Mouse (Mus musculus): ENCODE data around the gene Mus81. TPM values are rescaled to one million over a fixed set of nuclear protein-coding genes. Genes with fewer than 3 reads are reported as not detected.

Mus81 gene
- polyA plus RNA-seq, 1 experiment from 2014 or later = 43.7 TPM

DNA sequence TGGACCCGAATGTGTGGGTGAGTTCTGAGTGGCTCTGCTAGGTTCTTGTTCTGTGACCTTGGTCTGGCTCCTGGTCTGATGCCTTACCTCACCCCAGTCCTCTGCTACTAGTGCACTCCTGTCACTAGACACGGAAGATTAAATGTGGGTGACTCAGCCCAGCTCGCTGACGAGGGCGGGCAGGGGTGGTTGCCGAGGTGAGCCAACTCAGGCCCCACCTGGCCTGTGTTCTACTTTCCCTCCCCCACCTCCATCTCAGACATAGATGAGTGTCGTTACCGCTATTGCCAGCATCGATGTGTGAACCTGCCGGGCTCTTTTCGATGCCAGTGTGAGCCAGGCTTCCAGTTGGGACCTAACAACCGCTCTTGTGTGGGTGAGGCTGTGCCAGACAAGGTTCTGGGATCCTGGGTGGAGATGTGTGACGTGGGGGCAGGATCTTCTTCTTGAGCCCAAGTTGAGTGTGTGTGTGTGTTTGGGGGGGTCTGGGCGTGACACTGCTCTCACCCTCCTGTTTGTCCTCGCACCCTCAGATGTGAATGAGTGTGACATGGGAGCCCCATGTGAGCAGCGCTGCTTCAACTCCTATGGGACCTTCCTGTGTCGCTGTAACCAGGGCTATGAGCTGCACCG lies 10.4 kb downstream of the Mus81 start:
- Histone ChIP-seq H3K9ac (replicated peaks) (no peak overlapping the region), H3K9me3 (0 out of 2 replicates have a peak, but pooled peaks cover 3% of the 10 kb centered on the region), H3K4me3 (replicated peaks) (no peak overlapping the region), H3K36me3 (peaks cover 67% of the 10 kb centered on the region), H3K27me3 (no peaks in the 10 kb centered on the region), H3K4me2 (no peak overlapping the region), H3K4me1 (replicated peaks) (peaks cover 25% of the 10 kb centered on the region), H3K27ac (no peak overlapping the region)
- 93% methylated on average over 18 of the region's 18 CpGs for WGBS
- no peak for ATAC-seq (ENCODE audit: insufficient number of reproducible peaks, insufficient read depth, low FRiP score, low TSS enrichment, low read depth)

DNA sequence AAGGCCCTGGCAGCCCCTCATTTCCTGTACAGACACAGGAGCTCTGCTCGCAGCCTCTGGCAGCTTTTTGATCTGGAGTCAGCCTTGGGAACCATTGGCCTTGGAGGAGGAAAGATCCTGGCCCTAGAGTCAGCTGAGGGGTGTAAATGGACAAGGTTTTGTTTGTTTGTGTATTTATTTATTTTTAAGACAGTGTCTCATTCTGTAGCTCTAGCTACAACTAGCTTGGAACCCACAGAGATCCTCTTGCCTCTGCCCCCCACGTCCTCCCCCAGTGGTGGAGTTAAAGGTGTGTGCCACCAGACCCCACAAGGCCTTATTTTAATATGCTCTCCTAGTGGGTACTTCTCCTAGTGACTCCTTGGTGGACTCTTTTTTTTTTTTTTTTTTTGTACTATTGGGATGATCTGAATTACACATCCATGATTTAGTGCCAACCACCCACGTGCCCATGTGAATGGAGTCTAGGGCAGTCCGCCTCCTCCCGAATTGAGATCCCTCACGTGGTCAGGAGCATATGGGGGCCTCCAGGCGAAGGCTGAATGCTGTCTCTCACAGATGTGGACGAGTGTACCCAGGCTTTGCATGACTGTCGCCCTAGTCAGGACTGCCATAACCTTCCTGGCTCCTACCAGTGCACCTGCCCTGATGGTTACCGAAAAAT lies 11.1 kb downstream of the Mus81 start:
- no peak for ATAC-seq (ENCODE audit: insufficient number of reproducible peaks, insufficient read depth, low FRiP score, low TSS enrichment, low read depth)
- 85% methylated on average over 10 of the region's 10 CpGs for WGBS
- no peak overlapping the region for H3K27ac ChIP-seq
- H3K4me3 ChIP-seq (replicated peaks) = no peak overlapping the region
- H3K36me3 ChIP-seq = peaks cover 61% of the 10 kb centered on the region
- H3K27me3 ChIP-seq = no peaks in the 10 kb centered on the region
- H3K9ac ChIP-seq (replicated peaks) = no peak overlapping the region
- 0 out of 2 replicates have a peak, but pooled peaks cover 3% of the 10 kb centered on the region for H3K9me3 ChIP-seq
- no peak overlapping the region for H3K4me2 ChIP-seq
- H3K4me1 ChIP-seq (replicated peaks) = peaks cover 25% of the 10 kb centered on the region

DNA sequence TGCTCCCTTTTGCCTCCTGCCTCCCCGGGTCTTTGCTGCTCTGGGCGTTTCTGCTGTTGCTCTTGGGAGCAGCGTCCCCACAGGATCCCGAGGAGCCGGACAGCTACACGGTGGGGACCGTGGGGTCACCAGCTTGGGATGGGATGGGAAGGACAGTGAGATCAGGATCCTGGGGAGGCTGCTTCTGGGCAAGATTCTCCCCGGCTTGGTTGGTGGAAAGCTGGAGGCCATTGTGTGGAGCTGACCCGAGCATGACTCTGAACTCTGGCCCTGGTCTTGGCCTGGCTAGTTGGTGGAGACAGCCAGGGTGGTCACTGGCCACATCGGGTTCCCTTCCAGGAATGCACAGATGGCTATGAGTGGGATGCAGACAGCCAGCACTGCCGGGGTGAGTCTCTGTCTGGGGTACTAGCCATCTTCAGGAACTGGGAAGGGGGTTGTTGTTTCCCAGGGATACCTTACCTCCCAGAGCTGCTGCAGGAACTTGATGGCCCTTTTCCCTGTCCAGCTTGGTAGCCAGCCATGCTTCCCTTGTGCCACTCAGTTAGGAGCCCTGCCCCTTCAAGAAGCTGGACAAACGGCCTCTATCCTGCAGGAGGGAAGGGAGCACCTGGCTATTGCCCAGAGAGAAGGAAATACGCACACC lies 13.0 kb downstream of the Mus81 start:
- Histone ChIP-seq H3K9me3 (0 out of 2 replicates have a peak, but pooled peaks cover 3% of the 10 kb centered on the region), H3K4me3 (replicated peaks) (peak overlapping the region; percentile 76), H3K4me1 (replicated peaks) (peaks cover 25% of the 10 kb centered on the region), H3K36me3 (peaks cover 41% of the 10 kb centered on the region), H3K27me3 (no peaks in the 10 kb centered on the region), H3K27ac (peak overlapping the region; percentile 94), H3K9ac (replicated peaks) (peak overlapping the region; percentile 93), H3K4me2 (peak overlapping the region; percentile 79)
- peak; percentile 18 for ATAC-seq (ENCODE audit: insufficient number of reproducible peaks, insufficient read depth, low FRiP score, low TSS enrichment, low read depth)
- 15% methylated on average over 13 of the region's 13 CpGs for WGBS

DNA sequence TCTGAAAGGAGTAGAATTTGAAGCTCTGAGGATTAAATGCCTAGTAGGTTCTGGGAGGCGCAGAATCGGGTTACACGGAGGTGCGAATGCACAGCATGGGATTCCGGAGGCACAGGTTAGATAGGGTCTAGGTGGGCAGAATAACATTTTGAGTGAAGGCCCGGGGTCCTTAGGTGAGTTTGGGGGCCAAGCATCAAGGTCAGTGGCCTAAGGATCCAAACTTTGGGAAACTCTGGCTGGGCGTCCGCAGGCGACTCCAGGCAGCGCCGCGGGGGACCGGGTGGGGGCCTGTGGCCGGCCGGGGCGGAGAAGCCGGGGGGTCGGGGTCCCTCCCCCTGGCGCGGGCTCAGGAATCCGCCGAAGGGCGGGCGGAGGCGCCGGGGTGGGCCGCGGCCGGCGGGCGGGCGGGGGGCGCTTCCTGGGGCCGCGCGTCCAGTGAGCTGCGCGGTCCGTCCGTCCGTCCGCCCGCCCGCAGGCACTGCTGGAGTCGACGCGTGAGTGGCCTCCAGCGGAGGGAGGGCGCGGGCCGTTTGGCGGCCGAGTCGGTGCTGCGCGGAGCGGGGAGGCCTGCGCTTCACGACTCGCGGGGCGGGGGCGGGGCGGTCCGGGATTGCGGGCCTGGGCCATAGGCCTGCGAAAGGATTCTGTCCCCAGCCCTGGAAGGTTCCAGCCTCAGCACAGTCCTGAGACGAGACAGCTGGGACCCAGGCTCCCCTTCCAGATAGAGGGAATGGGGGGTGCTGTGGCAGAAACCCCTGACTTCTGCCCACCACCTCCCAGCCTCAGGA lies 13.7 kb downstream of the Mus81 start:
- H3K9ac ChIP-seq (replicated peaks) = peak overlapping the region; percentile 93
- 0 out of 2 replicates have a peak, but pooled peaks cover 3% of the 10 kb centered on the region for H3K9me3 ChIP-seq
- H3K4me2 ChIP-seq = peak overlapping the region; percentile 79
- under 1% methylated on average over 66 of the region's 68 CpGs for WGBS
- peak overlapping the region; percentile 76 for H3K4me3 ChIP-seq (replicated peaks)
- no peaks in the 10 kb centered on the region for H3K27me3 ChIP-seq
- H3K27ac ChIP-seq = peak overlapping the region; percentile 94
- H3K4me1 ChIP-seq (replicated peaks) = peaks cover 25% of the 10 kb centered on the region
- peaks cover 34% of the 10 kb centered on the region for H3K36me3 ChIP-seq
- peak; percentile 43 for ATAC-seq (ENCODE audit: insufficient number of reproducible peaks, insufficient read depth, low FRiP score, low TSS enrichment, low read depth)

DNA sequence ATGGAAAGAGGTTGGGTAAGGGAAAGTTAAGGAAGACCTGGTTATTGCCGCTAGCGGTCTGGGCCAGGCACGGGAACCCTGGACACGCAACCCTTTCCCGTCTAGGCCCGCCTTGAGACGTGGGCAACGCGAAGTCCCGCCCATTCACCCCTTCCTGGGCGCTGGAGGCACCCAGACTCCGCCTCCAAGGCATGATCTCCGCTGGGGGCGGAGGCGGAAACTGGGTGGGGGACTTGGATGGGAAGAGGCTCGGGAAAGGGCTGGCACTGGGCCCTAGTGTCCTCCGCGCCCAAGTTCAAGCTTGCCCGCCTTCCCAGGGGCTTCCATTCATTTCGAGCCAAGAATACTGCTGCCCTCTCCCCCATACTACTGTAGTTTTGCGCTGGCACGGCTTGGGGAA lies 14.5 kb downstream of the Mus81 start, which contains the start of gene Efemp2:
Efemp2 (plus strand) TSS at position 235 of the 400 bp plus-strand sequence.
- ATAC-seq (ENCODE audit: insufficient number of reproducible peaks, insufficient read depth, low FRiP score, low TSS enrichment, low read depth) = peak; percentile 32
- Histone ChIP-seq H3K4me2 (peak within 1 kb of the TSS; percentile 79), H3K36me3 (peaks cover 27% of the 10 kb centered on the region), H3K4me3 (replicated peaks) (peak within 1 kb of the TSS; percentile 76), H3K9ac (replicated peaks) (peak within 1 kb of the TSS; percentile 93), H3K4me1 (replicated peaks) (peaks cover 25% of the 10 kb centered on the region), H3K9me3 (0 out of 2 replicates have a peak, but pooled peaks cover 3% of the 10 kb centered on the region), H3K27me3 (no peaks in the 10 kb centered on the region), H3K27ac (peak within 1 kb of the TSS; percentile 94)
- whole genome bisulfite sequencing = 1% methylated on average over 22 of the region's 22 CpGs

DNA sequence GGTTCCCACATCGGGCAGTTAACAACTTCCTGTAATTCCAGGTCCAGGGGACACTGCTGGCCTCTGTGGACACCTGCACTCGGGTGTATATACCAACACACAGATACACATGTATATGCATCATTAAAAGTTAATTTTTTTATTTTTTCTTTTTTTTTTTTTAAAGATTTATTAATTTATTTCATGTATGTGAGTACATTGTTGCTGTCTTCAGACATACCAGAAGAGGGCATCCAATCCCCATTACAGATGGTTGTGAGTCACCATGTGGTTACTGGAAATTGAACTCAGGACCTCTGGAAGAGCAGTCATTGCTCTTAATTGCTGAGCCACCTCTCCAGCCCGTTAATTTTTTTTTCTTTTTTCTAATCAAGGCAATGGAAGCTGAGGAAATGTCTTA lies 15.3 kb downstream of the Mus81 start:
- H3K27me3 ChIP-seq = no peaks in the 10 kb centered on the region
- 0 out of 2 replicates have a peak, but pooled peaks cover 3% of the 10 kb centered on the region for H3K9me3 ChIP-seq
- H3K36me3 ChIP-seq = peaks cover 20% of the 10 kb centered on the region
- H3K27ac ChIP-seq = peak overlapping the region; percentile 94; the same call in 1 of the 2 replicates
- peaks cover 25% of the 10 kb centered on the region for H3K4me1 ChIP-seq (replicated peaks)
- 85% methylated on average over 3 of the region's 3 CpGs for WGBS
- H3K4me2 ChIP-seq = 0 out of 2 replicates have a peak overlapping the region, but pooled peaks have one; percentile 79
- no peak overlapping the region for H3K9ac ChIP-seq (replicated peaks)
- peak overlapping the region; percentile 76; the same call in 1 of the 2 replicates for H3K4me3 ChIP-seq (replicated peaks)
- ATAC-seq (ENCODE audit: insufficient number of reproducible peaks, insufficient read depth, low FRiP score, low TSS enrichment, low read depth) = no peak

DNA sequence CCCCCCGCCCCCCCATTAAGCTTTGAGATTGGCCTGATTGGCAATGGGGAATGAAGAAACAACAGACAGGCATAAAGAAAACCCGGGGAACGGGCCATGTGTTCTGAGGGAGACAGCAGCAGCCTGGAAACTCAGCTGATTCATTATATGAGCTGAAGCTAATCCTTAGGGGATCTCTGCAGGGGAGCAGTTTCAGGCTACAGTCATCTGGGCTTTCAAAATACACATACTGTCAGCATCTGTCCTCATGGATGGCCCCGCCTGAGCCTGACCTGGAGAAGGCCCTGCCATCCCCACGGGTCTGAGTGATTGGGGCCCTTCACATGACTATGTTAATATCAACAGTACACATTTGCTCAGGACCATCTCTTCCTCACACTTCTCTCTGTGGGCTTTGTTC lies 16.4 kb downstream of the Mus81 start:
- no peak overlapping the region for H3K9ac ChIP-seq (replicated peaks)
- no peaks in the 10 kb centered on the region for H3K27me3 ChIP-seq
- 0 out of 2 replicates have a peak, but pooled peaks cover 3% of the 10 kb centered on the region for H3K9me3 ChIP-seq
- no peak overlapping the region for H3K27ac ChIP-seq
- no peak for ATAC-seq (ENCODE audit: insufficient number of reproducible peaks, insufficient read depth, low FRiP score, low TSS enrichment, low read depth)
- peaks cover 20% of the 10 kb centered on the region for H3K36me3 ChIP-seq
- no peak overlapping the region for H3K4me3 ChIP-seq (replicated peaks)
- no peak overlapping the region for H3K4me2 ChIP-seq
- 51% methylated on average over 5 of the region's 5 CpGs for WGBS
- H3K4me1 ChIP-seq (replicated peaks) = peaks cover 23% of the 10 kb centered on the region

DNA sequence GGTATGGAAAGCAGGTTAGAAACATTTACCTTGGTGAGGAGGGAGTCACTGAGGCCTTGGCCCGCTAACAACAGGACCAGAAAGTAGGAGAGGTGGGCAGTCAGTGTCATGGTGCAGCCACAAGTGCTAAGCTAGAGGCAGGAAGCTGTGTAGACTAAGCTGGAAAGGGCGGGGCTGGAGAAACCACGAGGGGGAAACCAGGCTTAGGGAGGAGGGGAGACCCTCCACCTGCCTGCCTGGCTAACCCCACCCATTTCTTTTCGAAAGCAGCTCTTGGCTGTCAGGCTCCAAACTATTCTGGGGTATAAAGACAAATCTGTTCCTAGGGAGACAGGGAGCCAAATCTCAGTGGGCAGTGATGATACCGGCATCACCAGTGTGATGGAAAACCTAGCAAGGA lies 19.8 kb downstream of the Mus81 start, which contains the start of gene Ctsw:
Ctsw (minus strand) TSS at position 134 of the 400 bp plus-strand sequence.
- H3K4me3 ChIP-seq (replicated peaks) = no peak within 1 kb of the TSS
- H3K4me2 ChIP-seq = no peak within 1 kb of the TSS
- H3K4me1 ChIP-seq (replicated peaks) = peaks cover 10% of the 10 kb centered on the region
- H3K27ac ChIP-seq = 0 out of 2 replicates have a peak within 1 kb of the TSS, but pooled peaks have one; percentile 7
- no peaks in the 10 kb centered on the region for H3K27me3 ChIP-seq
- whole genome bisulfite sequencing = 57% methylated on average over 5 of the region's 5 CpGs
- peaks cover 47% of the 10 kb centered on the region for H3K36me3 ChIP-seq
- no peak within 1 kb of the TSS for H3K9ac ChIP-seq (replicated peaks)
- no peak for ATAC-seq (ENCODE audit: insufficient number of reproducible peaks, insufficient read depth, low FRiP score, low TSS enrichment, low read depth)
- H3K9me3 ChIP-seq = 0 out of 2 replicates have a peak, but pooled peaks cover 3% of the 10 kb centered on the region

DNA sequence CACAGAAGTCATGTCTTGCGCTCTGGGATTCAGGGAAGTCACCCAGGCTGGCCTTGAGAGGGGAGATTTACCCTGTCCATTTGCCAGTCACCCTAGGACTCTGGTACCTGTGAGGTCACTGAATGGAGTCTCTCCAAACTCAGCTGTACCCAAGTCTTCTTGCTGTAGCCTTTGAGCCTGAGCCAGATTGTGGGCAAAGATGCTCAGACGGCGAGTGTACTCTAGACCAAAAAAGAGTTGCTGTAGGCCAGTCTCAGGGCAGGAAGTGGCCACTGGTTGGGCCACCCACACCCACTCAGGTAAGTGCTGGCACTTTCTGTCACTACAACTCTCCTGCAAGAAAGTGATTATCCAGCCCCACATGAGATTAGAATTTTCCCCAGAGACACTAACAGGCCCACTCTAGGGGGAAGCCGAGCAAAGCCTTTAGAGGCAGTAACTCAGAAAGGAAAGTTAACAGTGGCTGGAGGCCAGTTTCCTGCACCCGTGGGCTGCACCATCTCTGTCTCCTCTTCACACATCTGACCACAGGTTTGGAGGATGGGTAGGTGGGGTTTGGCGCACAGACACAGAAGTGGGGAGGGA lies 21.2 kb downstream of the Mus81 start:
- no peak for ATAC-seq (ENCODE audit: insufficient number of reproducible peaks, insufficient read depth, low FRiP score, low TSS enrichment, low read depth)
- 89% methylated on average over 6 of the region's 6 CpGs for WGBS
- no peak overlapping the region for H3K4me2 ChIP-seq
- H3K9ac ChIP-seq (replicated peaks) = no peak overlapping the region
- H3K36me3 ChIP-seq = peaks cover 60% of the 10 kb centered on the region
- H3K4me1 ChIP-seq (replicated peaks) = peaks cover 10% of the 10 kb centered on the region
- H3K4me3 ChIP-seq (replicated peaks) = no peak overlapping the region
- H3K27ac ChIP-seq = no peak overlapping the region
- no peaks in the 10 kb centered on the region for H3K9me3 ChIP-seq
- no peaks in the 10 kb centered on the region for H3K27me3 ChIP-seq

DNA sequence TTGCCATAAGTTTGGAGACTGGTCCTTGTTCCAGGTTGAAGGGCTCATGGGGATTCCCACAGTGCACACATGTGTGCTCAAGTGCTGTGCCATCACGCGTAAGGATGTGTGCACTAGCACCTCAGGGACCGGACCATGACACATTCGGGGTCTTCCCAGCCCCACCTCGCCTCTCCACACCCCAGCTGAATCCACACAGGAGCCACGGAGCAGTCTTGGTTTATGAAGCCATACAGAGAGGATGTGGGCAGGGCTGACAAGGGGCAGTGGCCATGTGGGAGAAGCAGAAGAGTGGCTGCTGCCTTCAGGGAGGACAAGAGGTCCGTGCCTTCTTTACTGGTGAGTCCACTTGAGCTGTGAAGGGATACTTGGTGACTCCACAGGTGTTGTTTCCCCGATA lies 23.2 kb downstream of the Mus81 start:
- no peak overlapping the region for H3K9ac ChIP-seq (replicated peaks)
- ATAC-seq (ENCODE audit: insufficient number of reproducible peaks, insufficient read depth, low FRiP score, low TSS enrichment, low read depth) = no peak
- H3K36me3 ChIP-seq = peaks cover 60% of the 10 kb centered on the region
- no peak overlapping the region for H3K4me3 ChIP-seq (replicated peaks)
- H3K4me1 ChIP-seq (replicated peaks) = peaks cover 19% of the 10 kb centered on the region
- no peak overlapping the region for H3K27ac ChIP-seq
- no peaks in the 10 kb centered on the region for H3K27me3 ChIP-seq
- 95% methylated on average over 8 of the region's 8 CpGs for WGBS
- H3K9me3 ChIP-seq = no peaks in the 10 kb centered on the region
- H3K4me2 ChIP-seq = no peak overlapping the region
